Mouse (Mus musculus): ENCODE data around the gene Pde4dip. TPM values are rescaled to one million over a fixed set of nuclear protein-coding genes. Genes with fewer than 3 reads are reported as not detected.

Gene Pde4dip
- polyA plus RNA-seq, 1 experiment from 2014 or later = 27.1 TPM

- Histone ChIP-seq H3K27me3 (ENCODE audit: control insufficient read depth, insufficient read depth, low read length) (no peaks in the 10 kb centered on the region), H3K4me1 (ENCODE audit: control insufficient read depth, insufficient read depth, low read length) (no peaks in the 10 kb centered on the region), H3K36me3 (ENCODE audit: control insufficient read depth, insufficient read depth, low read length) (peaks cover 52% of the 10 kb centered on the region), H3K27ac (ENCODE audit: low read length) (no peak overlapping the region), H3K4me3 (ENCODE audit: low read depth, low read length) (no peak overlapping the region), H3K4me2 (replicated peaks; ENCODE audit: low read depth, low read length) (no peak overlapping the region), H3K9ac (replicated peaks; ENCODE audit: low read depth, low read length) (no peak overlapping the region), H3K9me3 (ENCODE audit: control insufficient read depth, low read depth, low read length) (no peaks in the 10 kb centered on the region)
- no peak for ATAC-seq (ENCODE audit: insufficient number of reproducible peaks, insufficient read depth, low FRiP score, low read depth)
- 67% methylated on average over 4 of the region's 4 CpGs for WGBS
Measured at GRCm38 (mm10) chr3:97915081-97915480, 26.6 kb upstream of the Pde4dip start.

- ATAC-seq (ENCODE audit: insufficient number of reproducible peaks, insufficient read depth, low FRiP score, low read depth) = no peak
- Histone ChIP-seq H3K9me3 (ENCODE audit: control insufficient read depth, low read depth, low read length) (no peaks in the 10 kb centered on the region), H3K27me3 (ENCODE audit: control insufficient read depth, insufficient read depth, low read length) (no peaks in the 10 kb centered on the region), H3K4me2 (replicated peaks; ENCODE audit: low read depth, low read length) (no peak overlapping the region), H3K9ac (replicated peaks; ENCODE audit: low read depth, low read length) (no peak overlapping the region), H3K4me1 (ENCODE audit: control insufficient read depth, insufficient read depth, low read length) (no peaks in the 10 kb centered on the region), H3K27ac (ENCODE audit: low read length) (no peak overlapping the region), H3K36me3 (ENCODE audit: control insufficient read depth, insufficient read depth, low read length) (peaks cover 42% of the 10 kb centered on the region), H3K4me3 (ENCODE audit: low read depth, low read length) (no peak overlapping the region)
- 81% methylated on average over 7 of the region's 7 CpGs for WGBS
Measured at GRCm38 (mm10) chr3:97911093-97911492, 22.6 kb upstream of the Pde4dip start.

GRCm38 (mm10) chr3:97909737-97910136 lies 21.2 kb upstream of the Pde4dip start:
- Histone ChIP-seq H3K9ac (replicated peaks; ENCODE audit: low read depth, low read length) (no peak overlapping the region), H3K27me3 (ENCODE audit: control insufficient read depth, insufficient read depth, low read length) (no peaks in the 10 kb centered on the region), H3K36me3 (ENCODE audit: control insufficient read depth, insufficient read depth, low read length) (peaks cover 31% of the 10 kb centered on the region; the same call in 1 of the 2 replicates), H3K4me3 (ENCODE audit: low read depth, low read length) (no peak overlapping the region), H3K4me1 (ENCODE audit: control insufficient read depth, insufficient read depth, low read length) (no peaks in the 10 kb centered on the region), H3K27ac (ENCODE audit: low read length) (no peak overlapping the region), H3K9me3 (ENCODE audit: control insufficient read depth, low read depth, low read length) (no peaks in the 10 kb centered on the region), H3K4me2 (replicated peaks; ENCODE audit: low read depth, low read length) (no peak overlapping the region)
- 80% methylated on average over 2 of the region's 2 CpGs for WGBS
- no peak for ATAC-seq (ENCODE audit: insufficient number of reproducible peaks, insufficient read depth, low FRiP score, low read depth)

DNA sequence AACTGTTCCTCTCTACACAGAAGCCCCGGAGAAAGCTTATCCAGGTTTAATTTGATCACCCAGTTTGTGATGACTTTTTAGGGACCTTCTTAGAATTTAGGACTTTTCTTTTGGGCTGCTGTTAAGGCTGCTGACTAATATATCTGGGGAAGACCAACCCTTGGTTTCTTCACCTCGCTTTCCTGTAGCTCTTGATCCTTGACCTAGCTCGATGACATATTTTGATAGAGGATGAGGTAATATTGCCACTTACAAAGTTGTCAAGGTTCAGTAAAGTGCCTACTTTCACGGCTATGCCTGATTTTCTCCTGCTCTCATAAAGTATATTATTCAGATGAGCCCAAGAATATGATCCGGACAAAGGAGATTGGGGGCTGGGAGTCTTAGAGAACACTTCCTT lies 13.1 kb upstream of the Pde4dip start:
- H3K4me3 ChIP-seq (ENCODE audit: low read depth, low read length) = peak overlapping the region; percentile 91
- no peak for ATAC-seq (ENCODE audit: insufficient number of reproducible peaks, insufficient read depth, low FRiP score, low read depth)

DNA sequence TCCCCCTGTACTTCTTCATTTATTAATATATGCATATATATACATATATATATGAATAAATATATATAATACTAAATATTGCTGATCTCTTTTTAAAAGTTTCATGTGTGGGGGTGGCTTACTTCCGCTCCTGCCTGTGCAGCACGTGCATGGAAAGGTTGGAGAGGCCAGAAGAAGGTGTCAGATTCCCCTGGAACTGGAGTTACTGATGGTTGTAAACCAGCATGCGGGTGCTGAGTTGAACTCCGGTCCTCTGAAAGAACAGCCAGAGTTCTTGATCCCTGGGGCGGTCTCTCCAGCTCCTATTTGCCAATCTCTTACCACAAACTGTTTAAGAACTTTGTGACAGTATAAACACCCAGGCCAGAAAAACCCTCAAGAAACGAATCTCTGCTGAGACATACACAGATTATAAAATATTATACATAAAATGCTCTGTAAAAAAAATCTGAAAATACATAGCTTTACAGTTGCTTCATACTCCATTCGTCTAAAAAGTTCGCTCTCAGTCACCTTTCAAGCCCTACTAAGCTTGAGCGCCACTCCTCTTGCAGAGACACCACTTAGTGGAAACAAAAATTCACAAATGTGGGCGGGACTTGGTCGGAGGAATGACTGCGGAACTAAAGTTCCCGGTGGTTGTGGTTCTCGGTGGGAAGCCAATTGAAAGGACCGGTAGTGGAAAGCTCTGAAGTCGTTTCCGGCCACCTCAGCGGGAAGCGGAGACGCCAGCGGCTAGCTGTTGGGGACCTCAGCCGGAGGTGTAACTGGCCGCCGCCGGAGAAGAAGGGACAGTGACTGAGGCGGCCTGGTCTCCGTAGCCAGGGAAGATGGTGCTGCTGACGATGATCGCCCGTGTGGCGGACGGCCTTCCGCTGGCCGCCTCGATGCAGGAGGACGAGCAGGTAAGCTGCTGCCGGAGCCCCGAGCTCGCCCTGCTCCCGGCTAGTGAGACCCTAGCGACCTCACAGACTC lies 12.3 kb upstream of the Pde4dip start, which contains the start of gene Sec22b:
TSS of gene Sec22b (plus strand) at position 675 of the 975 bp plus-strand sequence.
- H3K4me2 ChIP-seq (replicated peaks; ENCODE audit: low read depth, low read length) = peak within 1 kb of the TSS; percentile 79
- WGBS = 3% methylated on average over 41 of the region's 41 CpGs
- no peaks in the 10 kb centered on the region for H3K9me3 ChIP-seq (ENCODE audit: control insufficient read depth, low read depth, low read length)
- no peak within 1 kb of the TSS for H3K27ac ChIP-seq (ENCODE audit: low read length)
- ATAC-seq (ENCODE audit: insufficient number of reproducible peaks, insufficient read depth, low FRiP score, low read depth) = peak; percentile 66
- H3K36me3 ChIP-seq (ENCODE audit: control insufficient read depth, insufficient read depth, low read length) = no peaks in the 10 kb centered on the region
- no peaks in the 10 kb centered on the region for H3K27me3 ChIP-seq (ENCODE audit: control insufficient read depth, insufficient read depth, low read length)
- H3K4me3 ChIP-seq (ENCODE audit: low read depth, low read length) = peak within 1 kb of the TSS; percentile 91
- H3K9ac ChIP-seq (replicated peaks; ENCODE audit: low read depth, low read length) = peak within 1 kb of the TSS; percentile 89
- peaks cover 9% of the 10 kb centered on the region for H3K4me1 ChIP-seq (ENCODE audit: control insufficient read depth, insufficient read depth, low read length)

More for the DNA sequence above, 13.1 kb upstream of the Pde4dip start:
- Histone ChIP-seq H3K27me3 (ENCODE audit: control insufficient read depth, insufficient read depth, low read length) (no peaks in the 10 kb centered on the region), H3K9me3 (ENCODE audit: control insufficient read depth, low read depth, low read length) (no peaks in the 10 kb centered on the region), H3K36me3 (ENCODE audit: control insufficient read depth, insufficient read depth, low read length) (no peaks in the 10 kb centered on the region), H3K9ac (replicated peaks; ENCODE audit: low read depth, low read length) (peak overlapping the region; percentile 89), H3K27ac (ENCODE audit: low read length) (no peak overlapping the region), H3K4me2 (replicated peaks; ENCODE audit: low read depth, low read length) (peak overlapping the region; percentile 79), H3K4me1 (ENCODE audit: control insufficient read depth, insufficient read depth, low read length) (peaks cover 9% of the 10 kb centered on the region)
- 15% methylated on average over 5 of the region's 5 CpGs for WGBS

DNA sequence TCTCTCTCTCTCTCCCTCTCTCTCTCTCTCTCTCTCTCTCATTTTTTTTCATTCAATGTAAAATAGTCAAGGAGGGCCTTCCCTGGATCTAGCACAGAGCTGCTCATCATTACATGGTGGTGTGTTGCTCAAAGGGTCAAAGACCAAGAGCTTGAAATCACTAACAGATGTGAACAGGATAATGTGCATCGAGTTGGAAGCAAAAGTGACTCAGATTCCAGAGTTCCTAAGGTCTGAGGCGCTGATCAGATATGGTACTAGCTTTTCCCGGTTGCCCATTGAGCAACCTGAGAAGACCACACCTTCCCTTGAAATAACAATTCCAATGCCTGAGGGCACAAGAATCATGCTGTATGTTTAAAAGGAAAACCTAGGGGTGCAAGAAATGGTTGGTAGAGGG lies 9.9 kb upstream of the Pde4dip start:
- H3K4me1 ChIP-seq (ENCODE audit: control insufficient read depth, insufficient read depth, low read length) = peaks cover 9% of the 10 kb centered on the region
- H3K4me2 ChIP-seq (replicated peaks; ENCODE audit: low read depth, low read length) = no peak overlapping the region
- H3K27ac ChIP-seq (ENCODE audit: low read length) = no peak overlapping the region
- no peak overlapping the region for H3K4me3 ChIP-seq (ENCODE audit: low read depth, low read length)
- no peaks in the 10 kb centered on the region for H3K9me3 ChIP-seq (ENCODE audit: control insufficient read depth, low read depth, low read length)
- no peaks in the 10 kb centered on the region for H3K36me3 ChIP-seq (ENCODE audit: control insufficient read depth, insufficient read depth, low read length)
- H3K9ac ChIP-seq (replicated peaks; ENCODE audit: low read depth, low read length) = no peak overlapping the region
- ATAC-seq (ENCODE audit: insufficient number of reproducible peaks, insufficient read depth, low FRiP score, low read depth) = no peak
- 71% methylated on average over 3 of the region's 3 CpGs for WGBS
- no peaks in the 10 kb centered on the region for H3K27me3 ChIP-seq (ENCODE audit: control insufficient read depth, insufficient read depth, low read length)

DNA sequence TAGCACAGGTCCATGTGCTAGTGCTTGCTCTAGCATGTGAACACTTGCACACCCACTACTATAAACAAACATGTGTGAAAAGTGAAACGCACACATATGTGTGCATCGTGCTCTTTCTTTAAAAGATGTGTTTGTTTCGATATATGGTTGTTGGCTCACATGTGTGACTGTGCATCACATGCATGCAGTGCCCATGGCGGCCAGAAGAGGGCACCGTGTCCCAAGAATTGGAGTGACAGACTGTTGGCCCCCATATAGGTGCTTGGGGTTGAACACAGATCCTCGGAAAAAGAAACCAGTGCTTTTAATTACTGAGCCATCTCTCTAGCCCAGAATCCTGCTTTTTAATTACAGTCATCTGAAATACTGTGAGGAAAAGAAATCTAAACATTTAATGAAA lies 6.2 kb upstream of the Pde4dip start:
- Histone ChIP-seq H3K36me3 (ENCODE audit: control insufficient read depth, insufficient read depth, low read length) (no peaks in the 10 kb centered on the region), H3K9me3 (ENCODE audit: control insufficient read depth, low read depth, low read length) (no peaks in the 10 kb centered on the region), H3K4me1 (ENCODE audit: control insufficient read depth, insufficient read depth, low read length) (no peaks in the 10 kb centered on the region), H3K9ac (replicated peaks; ENCODE audit: low read depth, low read length) (no peak overlapping the region), H3K27ac (ENCODE audit: low read length) (no peak overlapping the region), H3K4me3 (ENCODE audit: low read depth, low read length) (no peak overlapping the region), H3K27me3 (ENCODE audit: control insufficient read depth, insufficient read depth, low read length) (no peaks in the 10 kb centered on the region), H3K4me2 (replicated peaks; ENCODE audit: low read depth, low read length) (no peak overlapping the region)
- 54% methylated on average over 6 of the region's 6 CpGs for WGBS
- no peak for ATAC-seq (ENCODE audit: insufficient number of reproducible peaks, insufficient read depth, low FRiP score, low read depth)

DNA sequence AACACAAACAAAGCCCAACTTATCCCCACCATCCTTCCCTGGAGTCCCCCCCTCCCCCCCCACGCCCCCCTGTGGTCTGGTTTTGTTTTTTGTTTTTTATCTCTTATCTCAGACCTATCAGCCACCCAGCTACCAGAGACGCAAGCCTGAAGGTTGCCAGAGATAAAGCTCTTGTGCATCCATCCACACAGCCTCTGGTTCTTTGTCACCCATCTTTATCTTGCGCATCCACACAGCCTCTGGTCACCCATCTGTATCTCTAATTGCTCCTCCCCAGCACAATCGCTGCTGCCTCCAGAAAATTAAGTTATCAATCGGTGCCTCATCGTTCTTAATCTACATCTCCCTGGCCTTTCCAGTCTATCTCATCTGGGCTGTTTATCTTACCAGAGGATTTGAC lies 1.7 kb upstream of the Pde4dip start:
- Histone ChIP-seq H3K4me2 (replicated peaks; ENCODE audit: low read depth, low read length) (no peak overlapping the region), H3K36me3 (ENCODE audit: control insufficient read depth, insufficient read depth, low read length) (no peaks in the 10 kb centered on the region), H3K27me3 (ENCODE audit: control insufficient read depth, insufficient read depth, low read length) (peaks cover 10% of the 10 kb centered on the region; the same call in 1 of the 2 replicates), H3K9me3 (ENCODE audit: control insufficient read depth, low read depth, low read length) (no peaks in the 10 kb centered on the region), H3K9ac (replicated peaks; ENCODE audit: low read depth, low read length) (no peak overlapping the region), H3K4me1 (ENCODE audit: control insufficient read depth, insufficient read depth, low read length) (0 out of 2 replicates have a peak, but pooled peaks cover 6% of the 10 kb centered on the region), H3K27ac (ENCODE audit: low read length) (no peak overlapping the region), H3K4me3 (ENCODE audit: low read depth, low read length) (no peak overlapping the region)
- ATAC-seq (ENCODE audit: insufficient number of reproducible peaks, insufficient read depth, low FRiP score, low read depth) = no peak
- 57% methylated on average over 6 of the region's 6 CpGs for WGBS
